Mouse (Mus musculus): Measurements from ENCODE around the gene Sass6. TPM values are rescaled to one million over a fixed set of nuclear protein-coding genes. Genes with fewer than 3 reads are reported as not detected.
"Not testable (repeated sequence)": the region's sequence is repeated elsewhere in the genome, so short reads cannot be mapped to it uniquely, and the experiment has no call there.

Sass6 gene
- polyA plus RNA-seq, 1 experiment from 2014 or later = 34.9 TPM

DNA sequence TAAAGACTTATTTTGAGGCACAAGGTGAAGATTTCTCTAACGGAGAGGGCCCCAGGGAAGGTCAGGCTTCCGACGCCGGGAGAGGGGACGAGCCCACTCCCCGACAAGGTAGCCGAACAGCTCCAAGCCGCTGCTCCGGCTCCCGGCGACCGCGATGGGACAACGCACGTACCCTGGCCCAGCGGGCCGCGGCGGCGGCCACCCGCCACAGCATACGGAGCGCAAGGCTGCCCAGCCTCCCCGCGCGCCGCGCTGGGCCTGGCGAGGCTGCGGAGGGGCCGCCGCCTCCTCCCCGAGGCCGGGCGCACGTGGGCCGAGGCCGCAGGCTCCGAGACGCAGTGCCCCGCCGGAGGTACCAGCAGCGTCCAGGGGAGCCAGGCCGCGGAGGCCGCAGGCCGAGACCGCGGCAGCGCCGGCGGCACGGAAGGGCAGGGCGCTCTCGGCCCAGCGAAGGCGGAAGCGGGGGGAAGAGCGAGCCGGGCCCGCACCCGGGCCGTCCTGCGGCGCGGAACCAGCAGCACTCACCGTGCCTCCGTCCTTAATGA is 67.2 kb downstream of the Sass6 start:
- under 1% methylated on average over 62 of the region's 68 CpGs for WGBS
- H3K9ac ChIP-seq (ENCODE audit: low read depth, low read length) = peak overlapping the region; percentile 98
- peak overlapping the region; percentile 50 for H3K4me2 ChIP-seq (replicated peaks; ENCODE audit: low read depth, low read length)
- H3K9me3 ChIP-seq (ENCODE audit: control insufficient read depth, low read length) = no peaks in the 10 kb centered on the region
- H3K4me3 ChIP-seq (ENCODE audit: low read depth, low read length) = peak overlapping the region; percentile 97
- H3K27me3 ChIP-seq (ENCODE audit: control insufficient read depth, insufficient read depth, low read length) = no peaks in the 10 kb centered on the region
- H3K27ac ChIP-seq (ENCODE audit: low read depth, low read length) = peak overlapping the region; percentile 91
- no peaks in the 10 kb centered on the region for H3K4me1 ChIP-seq (replicated peaks; ENCODE audit: control insufficient read depth, insufficient read depth, low read length)
- DNase-seq (ENCODE audit: low spot score) (peak; percentile 77), ATAC-seq (ENCODE audit: low FRiP score) (peak; percentile 91)
- no peaks in the 10 kb centered on the region for H3K36me3 ChIP-seq (ENCODE audit: control insufficient read depth, insufficient read depth, low read length)

DNA sequence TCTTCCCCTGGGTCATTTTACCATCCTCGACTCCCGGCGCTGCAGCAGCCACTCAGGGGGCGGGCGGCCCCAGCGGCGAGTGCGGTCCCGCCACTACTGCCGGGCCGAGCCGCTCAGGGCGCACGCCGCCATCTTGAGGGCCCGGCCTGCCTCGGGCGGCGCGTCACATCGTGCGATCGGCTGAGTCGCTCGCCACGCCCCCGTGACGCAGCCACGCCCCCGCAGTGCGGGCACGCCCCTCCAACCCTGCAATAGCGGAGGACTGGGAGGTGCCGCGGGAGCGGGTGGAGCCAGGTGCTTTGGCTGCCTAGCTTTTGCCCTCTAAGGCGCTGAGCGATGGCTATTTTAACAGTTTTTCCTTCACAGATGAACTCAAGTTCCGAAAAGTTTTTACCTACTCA is 67.7 kb downstream of the Sass6 start, which contains the start of gene Mfsd14a:
Gene Mfsd14a, minus strand, starts transcription at position 215 of the 401 bp plus-strand sequence.
- Histone ChIP-seq H3K9me3 (ENCODE audit: control insufficient read depth, low read length) (no peaks in the 10 kb centered on the region), H3K9ac (ENCODE audit: low read depth, low read length) (peak within 1 kb of the TSS; percentile 98), H3K4me3 (ENCODE audit: low read depth, low read length) (peak within 1 kb of the TSS; percentile 97), H3K4me1 (replicated peaks; ENCODE audit: control insufficient read depth, insufficient read depth, low read length) (no peaks in the 10 kb centered on the region), H3K36me3 (ENCODE audit: control insufficient read depth, insufficient read depth, low read length) (no peaks in the 10 kb centered on the region), H3K27me3 (ENCODE audit: control insufficient read depth, insufficient read depth, low read length) (no peaks in the 10 kb centered on the region), H3K27ac (ENCODE audit: low read depth, low read length) (peak within 1 kb of the TSS; percentile 91), H3K4me2 (replicated peaks; ENCODE audit: low read depth, low read length) (peak within 1 kb of the TSS; percentile 50)
- peak; percentile 99 for ATAC-seq (ENCODE audit: low FRiP score)
- 0% methylated on average over 38 of the region's 39 CpGs for WGBS
- peak; percentile 98 for DNase-seq (ENCODE audit: low spot score)

DNA sequence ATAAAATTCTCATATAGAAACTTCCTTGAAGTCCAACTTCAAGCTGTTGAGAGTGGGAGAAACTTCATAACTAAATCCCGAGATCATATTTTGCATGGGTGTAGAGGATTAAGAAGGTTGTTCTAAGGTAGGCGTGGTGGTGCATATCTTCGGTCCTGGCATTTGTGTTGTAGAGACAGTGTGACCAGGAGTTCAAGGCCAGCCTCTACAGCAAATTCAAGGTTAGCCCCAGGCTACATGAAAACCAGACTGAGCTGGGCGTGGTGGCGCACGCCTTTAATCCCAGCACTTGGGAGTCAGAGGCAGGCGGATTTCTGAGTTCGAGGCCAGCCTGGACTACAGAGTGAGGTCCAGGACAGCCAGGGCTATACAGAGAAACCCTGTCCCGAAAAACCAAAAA is 69.5 kb downstream of the Sass6 start:
- not testable (repeated sequence) for H3K4me2 ChIP-seq (replicated peaks; ENCODE audit: low read depth, low read length); H3K27me3 ChIP-seq (ENCODE audit: control insufficient read depth, insufficient read depth, low read length); H3K4me1 ChIP-seq (replicated peaks; ENCODE audit: control insufficient read depth, insufficient read depth, low read length); H3K4me3 ChIP-seq (ENCODE audit: low read depth, low read length); H3K9ac ChIP-seq (ENCODE audit: low read depth, low read length); H3K36me3 ChIP-seq (ENCODE audit: control insufficient read depth, insufficient read depth, low read length); H3K9me3 ChIP-seq (ENCODE audit: control insufficient read depth, low read length); DNase-seq (ENCODE audit: low spot score); ATAC-seq (ENCODE audit: low FRiP score); H3K27ac ChIP-seq (ENCODE audit: low read depth, low read length)
- 91% methylated on average over 9 of the region's 9 CpGs for WGBS

Other genes with a start within 250 kb of the Sass6 start
- 14.1 and 17.2 TPM in 2 replicates for gene Cdc14a, start 170.9 kb upstream of the Sass6 start, polyA plus RNA-seq (2014; fragmentation: Nextera tagmentation; extraction: Ambion mirVana)
- 123 and 132 TPM in 2 replicates for gene Rtca, start 86.8 kb upstream of the Sass6 start, polyA plus RNA-seq (2014; fragmentation: Nextera tagmentation; extraction: Ambion mirVana)
- gene Dbt, start 81.9 kb upstream of the Sass6 start, polyA plus RNA-seq (2014; fragmentation: Nextera tagmentation; extraction: Ambion mirVana) = 13.0 and 14.2 TPM in 2 replicates
- gene Lrrc39, start 32.0 kb upstream of the Sass6 start, polyA plus RNA-seq (2014; fragmentation: Nextera tagmentation; extraction: Ambion mirVana) = 0.66 and 0.67 TPM in 2 replicates
- 22.8 and 31.3 TPM in 2 replicates for gene Trmt13, start 19.6 kb downstream of the Sass6 start, polyA plus RNA-seq (2014; fragmentation: Nextera tagmentation; extraction: Ambion mirVana)
- 86.5 and 90.4 TPM in 2 replicates for gene Mfsd14a, start 67.7 kb downstream of the Sass6 start, polyA plus RNA-seq (2014; fragmentation: Nextera tagmentation; extraction: Ambion mirVana)
- gene Gm43191, start 86.3 kb downstream of the Sass6 start, polyA plus RNA-seq (2014; fragmentation: Nextera tagmentation; extraction: Ambion mirVana) = not detected in 2 replicates
- 7.7 and 8.3 TPM in 2 replicates for gene Slc35a3, start 117.8 kb downstream of the Sass6 start, polyA plus RNA-seq (2014; fragmentation: Nextera tagmentation; extraction: Ambion mirVana)
- 15.2 and 16.6 TPM in 2 replicates for gene Agl, start 213.2 kb downstream of the Sass6 start, polyA plus RNA-seq (2014; fragmentation: Nextera tagmentation; extraction: Ambion mirVana)

Data from hindbrain, embryonic 11.5 days (tissue).